Mouse (Mus musculus) gastrocnemius, adult 2 months (tissue): ENCODE measurements at regions not wholly inside any gene's neighbourhood (a gene's known extent, or its start where the extent isn't known, plus 50 kb on each side); places are given as distances from the start of the nearest gene placed in this dataset.

Experiments
- DNase-seq: peaks from one replicate; pipeline ENCODE4 v3.0.0; 2022
- H3K27ac ChIP-seq: fragments of 200-600 bp; 2 replicates; pipeline ENCODE4 v1.8.1; 2022; ENCODE audit warnings: mild to moderate bottlenecking
- H3K4me3 ChIP-seq: fragments of 200-600 bp; 2 replicates; pipeline ENCODE4 v1.8.1; 2022; ENCODE audit warnings: mild to moderate bottlenecking, moderate library complexity
- CTCF ChIP-seq: fragments of 200-600 bp; IDR thresholded peaks from 2 replicates; pipeline ENCODE4 v1.8.1; 2022; ENCODE audit warnings: antibody characterized with exemption, mild to moderate bottlenecking, moderate library complexity
- intact Hi-C: fragments of 180-260 bp; cut with DNase I; formaldehyde crosslinking; loops from one replicate; pipeline ENCODE4 v1.15.1; 2025

DNA sequence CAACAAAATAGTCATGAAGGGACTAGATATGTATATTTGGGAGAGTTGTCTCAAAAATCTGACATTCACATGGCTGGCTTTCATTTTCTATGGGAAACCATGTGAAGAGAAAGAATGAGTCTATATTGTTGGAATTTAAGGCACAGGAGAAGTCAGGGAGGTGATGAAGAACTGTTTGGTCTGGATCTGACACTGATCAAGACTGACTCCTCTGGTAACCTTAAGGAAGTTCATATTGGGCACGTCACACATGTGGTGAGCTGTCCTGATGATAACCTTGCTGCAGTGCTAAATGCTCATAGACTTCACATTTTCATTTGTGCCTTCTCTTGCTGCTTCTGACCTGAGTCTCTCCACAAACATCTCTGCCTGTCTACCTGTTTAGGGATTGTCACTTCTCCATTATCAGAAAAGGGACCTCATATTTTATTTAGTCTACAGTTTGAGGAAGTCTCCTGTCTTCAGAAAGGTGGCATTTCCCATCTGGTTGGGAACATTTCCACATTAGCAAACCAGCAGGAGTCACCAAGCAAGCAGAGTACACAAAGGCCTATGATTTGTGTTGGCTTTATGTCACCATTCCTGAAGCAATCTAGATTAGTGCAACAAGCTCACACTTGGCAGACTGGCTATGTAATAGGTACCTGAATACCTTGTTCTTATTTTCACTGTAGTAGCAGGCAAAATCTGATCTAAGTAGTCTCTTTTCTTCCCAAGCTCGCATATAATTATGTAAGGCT lies 76.4 kb upstream of the B430305J03Rik start:
- Histone ChIP-seq H3K27ac (no peak overlapping the region), H3K4me3 (no peak overlapping the region)
- intact Hi-C loops = no loop called here
- no peak for DNase-seq
- no peak for TF ChIP-seq CTCF

DNA sequence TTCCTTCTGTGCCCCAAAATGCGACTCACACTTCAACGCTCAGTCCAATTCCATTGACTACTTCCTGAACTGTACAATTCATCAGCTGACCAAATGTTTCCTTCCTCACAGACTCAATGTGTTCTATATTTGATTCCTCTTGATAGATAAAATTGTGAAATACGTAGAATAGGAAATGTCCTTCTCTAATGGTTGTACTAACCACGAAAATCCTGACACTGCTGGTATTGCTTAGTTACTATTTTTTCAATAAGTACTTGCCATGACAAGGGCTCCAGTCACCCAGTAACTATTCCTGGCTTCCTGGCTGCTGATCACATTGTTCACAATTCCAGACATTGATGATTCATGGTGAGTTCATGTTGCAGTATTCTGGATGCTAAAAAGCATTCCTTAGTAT lies 75.7 kb upstream of the B430305J03Rik start:
- no peak overlapping the region for H3K27ac ChIP-seq
- no peak for DNase-seq
- H3K4me3 ChIP-seq = no peak overlapping the region
- TF ChIP-seq CTCF = no peak
- intact Hi-C loops = no loop called here

DNA sequence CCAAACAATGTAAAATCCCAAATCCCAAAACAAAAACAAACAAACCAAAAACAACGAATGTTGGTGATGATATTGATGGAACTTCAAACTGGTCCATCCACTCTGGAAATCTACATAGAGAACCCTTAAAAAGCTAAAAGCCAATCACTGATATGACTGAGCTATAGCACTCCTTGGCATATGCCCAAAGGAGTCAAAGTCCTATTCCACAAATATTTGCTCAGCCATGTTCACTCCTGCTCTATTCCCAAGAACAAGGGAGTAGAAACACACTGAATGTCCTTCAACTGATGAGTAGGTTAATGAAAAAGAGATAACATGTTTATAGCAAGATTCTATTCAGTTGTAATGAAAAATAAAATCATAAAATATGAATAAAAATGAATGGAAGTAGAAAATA lies 63.0 kb upstream of the B430305J03Rik start:
- no peak overlapping the region for H3K27ac ChIP-seq
- DNase-seq = no peak
- TF ChIP-seq CTCF = no peak
- H3K4me3 ChIP-seq = no peak overlapping the region
- intact Hi-C loops = no loop called here

DNA sequence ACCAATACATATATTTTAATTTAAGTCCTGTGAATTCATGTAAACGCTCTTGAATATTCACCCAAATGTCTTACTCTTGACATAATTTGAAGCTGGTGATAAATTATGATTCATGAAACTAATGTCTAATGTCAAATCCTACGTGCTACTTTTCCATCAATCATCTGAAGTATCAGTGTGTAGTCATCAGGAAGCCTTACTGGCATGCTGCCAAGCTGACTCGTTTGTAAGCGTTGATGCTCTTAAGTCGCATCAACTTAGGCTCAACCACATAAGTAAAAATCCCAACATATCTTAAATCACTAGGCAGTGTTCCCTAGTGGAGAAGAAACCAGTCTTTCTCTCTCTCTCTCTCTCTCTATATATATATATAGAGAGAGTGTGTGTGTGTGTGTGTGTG lies 58.2 kb upstream of the B430305J03Rik start:
- Histone ChIP-seq H3K27ac (no peak overlapping the region), H3K4me3 (no peak overlapping the region)
- no peak for TF ChIP-seq CTCF
- intact Hi-C loops = no loop called here
- no peak for DNase-seq

DNA sequence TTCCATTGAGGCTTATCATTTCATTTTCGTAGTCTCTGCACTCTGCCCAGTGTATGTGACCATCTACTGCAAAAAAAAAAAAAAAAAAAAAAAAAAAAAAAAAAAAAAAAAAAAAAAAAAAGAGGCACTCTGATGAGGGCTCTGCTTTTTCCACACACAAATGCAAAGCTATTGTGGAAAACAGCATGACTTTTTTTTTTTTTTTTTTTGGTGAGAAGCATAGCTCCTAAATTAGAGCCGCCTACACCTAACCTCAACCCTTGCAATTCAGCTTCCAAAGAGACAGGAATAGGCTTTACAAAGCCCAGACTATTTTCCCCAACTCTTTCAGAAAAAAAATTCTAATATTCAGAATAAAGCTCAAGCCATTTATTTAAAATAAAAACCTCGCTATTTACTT lies 54.0 kb upstream of the B430305J03Rik start:
- Histone ChIP-seq H3K27ac (no peak overlapping the region), H3K4me3 (no peak overlapping the region)
- intact Hi-C loops = no loop called here
- no peak for DNase-seq
- no peak for TF ChIP-seq CTCF

DNA sequence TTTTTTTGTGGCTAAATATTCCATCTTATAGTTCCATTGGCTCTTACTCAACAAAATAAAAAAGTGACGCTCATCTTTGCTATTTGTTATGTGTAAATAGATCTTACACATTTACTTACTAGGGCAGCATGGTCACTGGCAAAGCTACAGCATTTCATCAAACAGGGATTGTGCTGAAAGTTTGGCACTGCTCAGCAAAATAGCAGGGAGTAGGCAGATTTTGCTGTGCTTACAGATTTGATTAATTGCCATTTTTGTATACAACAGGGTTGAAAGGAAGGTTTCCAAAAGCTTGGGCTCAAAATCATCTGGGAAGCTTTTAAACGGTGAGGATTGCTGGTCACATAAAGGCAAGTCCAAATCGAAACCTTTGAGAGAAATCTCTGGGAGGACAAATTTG lies 52.3 kb upstream of the B430305J03Rik start:
- no peak for DNase-seq
- Histone ChIP-seq H3K4me3 (no peak overlapping the region), H3K27ac (no peak overlapping the region)
- TF ChIP-seq CTCF = no peak
- intact Hi-C loops = no loop called here
